Mouse (Mus musculus) heart, adult 11 months (tissue): ENCODE measurements around the gene Stx8.

ENCODE experiments used
- DNase-seq: peaks from one replicate; pipeline ENCODE4 v3.0.0; 2022

The Stx8 gene

GRCm38 (mm10) chr11:68146456-68146851 is 180.5 kb downstream of the Stx8 start:
- DNase-seq, result no peak

GRCm38 (mm10) chr11:68150938-68151337 is 184.9 kb downstream of the Stx8 start:
- no peak for DNase-seq

DNA sequence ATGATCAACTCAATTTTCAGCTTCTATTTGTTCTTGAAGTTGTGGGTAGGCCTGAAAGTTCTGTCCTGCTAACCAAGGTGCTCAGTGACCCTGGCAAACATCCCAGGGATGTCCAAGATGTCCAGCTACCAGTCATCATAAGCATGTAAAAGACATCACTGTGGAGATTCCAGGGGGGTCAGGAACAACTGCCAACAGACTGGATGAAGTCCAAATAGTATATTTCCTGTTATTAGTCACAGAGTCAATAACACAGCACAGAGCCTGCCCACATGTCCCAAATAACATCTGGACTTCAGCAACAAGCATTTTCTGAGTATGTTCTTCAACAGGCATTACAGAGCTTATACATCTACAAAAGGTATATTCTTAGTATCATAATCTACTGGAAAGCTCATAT is 189.8 kb downstream of the Stx8 start:
- no peak for DNase-seq

GRCm38 (mm10) chr11:68158166-68158565 is 192.2 kb downstream of the Stx8 start:
- DNase-seq, result no peak

DNA sequence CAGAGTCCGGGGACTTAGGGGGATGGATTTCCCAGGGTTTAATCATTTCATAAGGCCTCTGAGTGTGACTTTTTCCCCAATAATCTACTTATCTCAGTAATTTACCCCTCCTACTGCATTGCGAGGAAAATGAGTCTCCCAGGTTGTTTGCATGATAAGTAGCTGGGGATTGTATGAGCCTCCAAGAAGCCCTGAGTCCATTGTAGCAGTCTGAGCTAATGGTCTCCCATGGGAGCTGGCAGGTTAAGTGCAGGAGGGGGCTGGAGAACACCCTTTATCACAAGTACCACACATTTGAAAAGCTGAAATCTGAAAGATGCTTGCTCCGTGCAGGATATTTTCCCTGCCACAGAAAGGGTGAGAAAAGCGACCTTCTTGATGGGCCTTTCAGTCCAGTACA is 193.9 kb downstream of the Stx8 start:
- no peak for DNase-seq

- DNase-seq, result no peak
Observed at GRCm38 (mm10) chr11:68164408-68164807, 198.4 kb downstream of the Stx8 start.

- DNase-seq, result no peak
Observed at GRCm38 (mm10) chr11:68168427-68168826, 202.4 kb downstream of the Stx8 start.

GRCm38 (mm10) chr11:68171973-68172647 is 206.1 kb downstream of the Stx8 start:
- no peak for DNase-seq

GRCm38 (mm10) chr11:68172648-68173045 is 206.7 kb downstream of the Stx8 start:
- no peak for DNase-seq

- no peak for DNase-seq
Observed at GRCm38 (mm10) chr11:68176550-68176949, 210.6 kb downstream of the Stx8 start.

- DNase-seq, result no peak
Observed at GRCm38 (mm10) chr11:68177415-68177814, 211.4 kb downstream of the Stx8 start.

DNA sequence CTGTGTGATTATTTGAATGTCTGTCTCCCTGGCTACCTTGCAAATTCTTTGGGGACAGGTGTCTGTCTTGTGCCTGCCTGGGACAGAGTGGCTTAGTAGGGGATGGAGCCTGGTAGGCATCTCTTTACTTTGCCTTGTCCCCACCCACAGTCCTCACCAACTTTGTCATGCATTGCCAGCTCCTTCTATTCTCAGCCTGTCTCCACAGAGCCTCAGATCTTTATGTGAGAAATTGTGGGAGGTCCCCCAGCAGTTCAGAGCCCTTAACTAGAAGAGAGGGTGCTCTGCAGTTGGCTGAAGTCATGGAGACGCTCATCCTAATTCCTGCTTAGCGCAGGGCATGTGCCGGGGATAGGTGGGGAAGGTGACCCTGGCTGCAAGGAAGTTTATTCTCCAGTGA is 219.7 kb downstream of the Stx8 start:
- DNase-seq, result no peak

- no peak for DNase-seq
Observed at GRCm38 (mm10) chr11:68187242-68187641, 221.2 kb downstream of the Stx8 start.

DNA sequence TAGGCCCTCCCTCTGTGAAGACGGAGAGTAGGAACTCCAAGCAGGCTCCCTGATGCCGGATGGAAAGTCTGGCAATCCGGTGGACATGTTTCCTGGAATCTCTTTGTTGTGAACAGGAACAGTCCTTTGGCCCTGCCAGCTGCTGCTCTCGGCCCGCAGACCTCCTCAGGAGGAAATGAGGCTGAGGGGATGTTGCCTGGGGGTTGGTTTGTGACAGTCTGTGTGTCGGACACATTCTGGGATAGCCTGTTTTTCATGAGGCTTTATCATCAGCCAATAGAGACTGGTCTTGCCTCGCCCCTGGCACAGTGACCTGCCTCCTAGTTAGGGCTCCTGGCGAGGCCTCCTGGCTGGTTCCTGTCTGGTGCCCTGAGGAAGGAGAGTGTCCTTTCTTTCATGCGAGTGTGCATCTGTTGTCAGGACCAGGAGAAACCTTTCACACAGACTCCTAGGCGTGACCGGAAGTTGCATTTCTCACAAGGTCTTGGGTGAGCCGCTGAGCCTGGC is 222.8 kb downstream of the Stx8 start:
- DNase-seq, result peak; percentile 97

DNA sequence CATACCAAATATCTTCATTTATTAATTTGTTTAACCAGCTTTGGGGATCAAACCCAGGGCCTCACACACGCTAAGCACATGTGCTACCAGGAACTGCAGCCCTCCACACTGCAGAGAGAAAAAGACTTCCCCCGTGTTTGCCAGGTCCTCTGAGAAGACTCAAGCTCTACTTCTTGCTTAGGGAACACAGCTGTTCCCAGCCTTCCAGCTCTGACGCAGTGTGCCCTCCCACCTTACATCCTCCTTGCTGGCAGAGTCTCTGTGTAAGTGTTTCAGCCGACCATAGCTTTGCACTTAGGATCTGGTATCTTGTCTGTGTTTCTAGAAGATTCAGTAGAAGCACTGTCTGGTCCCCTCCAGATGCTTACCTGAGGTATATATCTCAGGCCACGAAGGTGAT is 224.9 kb downstream of the Stx8 start:
- no peak for DNase-seq

GRCm38 (mm10) chr11:68195168-68195567 is 229.2 kb downstream of the Stx8 start:
- no peak for DNase-seq

DNA sequence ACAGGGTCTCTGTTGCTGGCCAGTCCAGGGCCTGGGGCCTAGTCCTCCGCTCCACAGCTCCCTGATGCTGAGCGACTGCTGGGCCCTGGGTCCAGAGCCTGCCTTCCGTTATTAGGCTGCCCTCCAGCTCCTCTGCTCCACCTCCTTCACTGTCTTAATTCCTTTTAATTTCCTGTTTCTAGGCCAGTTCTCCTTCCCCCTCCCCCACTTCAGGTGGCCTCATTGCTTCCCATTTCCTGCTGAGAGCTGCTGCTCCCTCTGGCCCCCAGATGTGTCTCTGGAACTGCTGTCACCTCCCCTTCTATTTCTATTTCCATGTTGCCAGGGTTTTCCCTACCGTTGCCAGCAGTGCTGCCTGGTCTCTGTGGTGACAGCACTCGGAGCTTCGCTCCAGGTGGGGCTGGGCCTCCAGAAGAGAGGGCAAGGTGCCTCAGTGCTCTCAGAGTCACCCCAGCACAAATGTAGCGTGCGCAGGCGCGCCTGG is 229.7 kb downstream of the Stx8 start:
- no peak for DNase-seq

DNA sequence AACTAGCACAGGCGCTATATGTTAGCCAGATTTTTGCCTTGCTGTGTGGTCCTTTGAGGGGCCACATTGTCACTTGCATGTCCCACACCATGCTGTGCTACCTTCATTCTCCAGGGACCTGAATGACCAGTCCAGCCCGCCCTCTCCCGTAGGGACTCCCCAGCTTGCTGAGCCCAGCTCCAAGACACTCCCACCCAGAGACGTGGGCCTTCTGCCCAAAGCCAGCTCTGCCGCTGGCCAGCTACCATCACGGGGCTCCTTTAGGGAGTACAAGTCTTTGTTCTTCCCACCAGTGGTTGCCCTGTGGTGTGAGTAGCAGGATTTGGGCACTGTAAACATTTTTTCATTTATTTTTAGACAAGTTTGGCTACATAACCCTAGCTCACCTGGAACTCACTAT is 230.6 kb downstream of the Stx8 start:
- DNase-seq, result peak; percentile 95

DNA sequence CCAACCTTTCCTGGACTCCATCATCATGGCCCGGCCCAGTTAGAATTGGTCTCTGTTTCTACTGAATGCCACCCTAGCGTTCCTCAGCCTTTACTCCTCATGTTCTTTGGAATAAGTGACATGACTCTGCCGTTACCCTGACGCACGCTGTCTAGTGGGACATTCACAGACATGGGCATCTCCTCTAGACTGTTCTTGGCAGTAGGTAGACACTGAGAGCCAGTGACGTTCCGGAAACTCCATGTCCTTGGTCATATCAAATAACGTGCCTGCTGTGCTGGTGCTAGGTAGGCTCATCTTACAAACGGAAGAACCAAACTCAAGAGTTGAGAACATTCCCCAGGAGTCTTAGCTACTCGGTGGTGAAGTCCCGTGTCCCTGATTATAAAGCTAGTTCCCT is 231.5 kb downstream of the Stx8 start:
- DNase-seq, result no peak

DNA sequence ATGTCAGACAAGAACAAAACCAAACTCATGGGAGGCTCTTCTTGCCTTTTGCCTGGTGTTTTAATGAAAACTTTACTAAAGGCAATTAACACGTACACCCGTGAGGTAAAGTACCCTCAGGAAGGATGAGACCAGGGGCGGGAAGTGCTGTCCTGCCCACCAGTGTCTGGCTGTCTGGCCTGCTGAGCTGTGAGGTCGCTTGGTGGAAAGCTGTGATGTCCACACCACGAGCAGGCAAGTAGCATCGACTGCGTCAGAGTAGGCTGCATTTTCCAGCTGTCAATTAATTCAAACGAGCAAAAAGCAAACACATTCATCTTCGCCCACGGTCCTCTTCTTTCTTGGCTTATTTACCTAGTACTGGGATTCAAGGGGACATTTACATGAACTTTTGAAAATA is 232.7 kb downstream of the Stx8 start:
- no peak for DNase-seq

- DNase-seq, result no peak
Observed at GRCm38 (mm10) chr11:68199103-68199502, 233.1 kb downstream of the Stx8 start.

DNA sequence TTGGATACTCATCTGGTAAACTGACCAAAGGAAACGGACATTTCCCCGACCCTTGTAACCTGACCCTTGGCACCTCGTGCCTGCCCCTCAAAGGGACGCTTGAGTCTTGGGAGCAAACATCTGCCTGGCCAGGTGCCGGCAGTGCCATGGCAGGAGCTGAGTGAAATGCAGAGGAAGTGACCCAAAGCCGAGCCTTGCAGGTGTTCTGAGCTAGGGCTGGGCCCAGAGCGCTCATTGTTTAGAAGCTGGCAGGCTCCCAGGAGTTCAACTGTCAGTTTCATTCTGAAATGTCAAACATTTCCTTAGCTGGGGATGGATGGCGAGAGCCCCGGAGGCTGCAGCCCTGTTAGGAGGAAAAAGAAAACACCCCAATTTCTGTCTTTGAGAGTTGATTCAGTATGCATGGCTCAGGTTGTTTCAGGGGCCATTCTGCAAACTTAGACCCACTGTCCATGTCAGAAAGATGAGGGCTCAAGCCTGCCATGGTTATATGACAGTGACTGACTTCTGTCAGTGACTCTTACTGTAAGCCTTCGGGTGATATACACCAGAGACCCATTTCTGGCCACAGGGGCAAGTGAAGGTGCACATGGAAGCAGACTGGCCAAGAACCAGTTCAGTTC is 233.9 kb downstream of the Stx8 start:
- DNase-seq, result peak; percentile 95

DNA sequence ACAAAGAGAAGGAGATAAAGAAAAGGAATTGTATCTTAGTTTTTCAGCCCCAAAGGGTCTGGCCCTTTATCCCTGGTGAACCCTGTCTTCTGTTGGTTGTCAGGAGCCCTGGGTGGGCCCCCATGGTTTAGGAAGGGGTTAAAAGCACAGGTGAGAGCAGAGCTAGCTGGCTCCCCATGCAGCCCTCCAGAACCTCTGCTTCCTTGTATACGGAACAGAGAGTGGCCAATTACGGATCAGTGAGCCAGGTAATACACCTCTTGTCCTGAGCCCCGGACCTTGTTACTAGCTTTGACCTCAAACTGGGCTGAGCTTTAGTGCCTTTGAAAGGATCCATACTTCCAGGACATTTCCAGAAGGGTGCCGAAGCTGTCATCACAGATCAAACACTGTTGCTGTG is 234.5 kb downstream of the Stx8 start:
- no peak for DNase-seq

GRCm38 (mm10) chr11:68201063-68201462 is 235.1 kb downstream of the Stx8 start:
- DNase-seq, result no peak
